Mouse (Mus musculus): ENCODE results near the gene Sprr2k. TPM values are rescaled to one million over a fixed set of nuclear protein-coding genes. Genes with fewer than 3 reads are reported as not detected.

Gene Sprr2k
- total RNA-seq (2014; rRNA removed; ENCODE audit: low replicate concordance): not detected in 2 replicates
- not detected in 2 replicates for polyA plus RNA-seq (2015; fragmentation: Nextera tagmentation; extraction: Ambion mirVana)

GRCm38 (mm10) chr3:92432282-92432681 is at the start of gene Sprr2k:
Gene Sprr2k, plus strand, starts transcription at chr3:92432582.
- TF ChIP-seq EP300 (IDR thresholded peaks at IDR 0.05; ENCODE audit: low read depth) (no peak), CTCF (IDR thresholded peaks at IDR 0.05; ENCODE audit: low read depth) (no peak)
- Histone ChIP-seq H3K9ac (replicated peaks; ENCODE audit: low read depth, low read length) (no peak within 1 kb of the TSS), H3K9me3 (replicated peaks; ENCODE audit: control insufficient read depth, low read length) (no peaks in the 10 kb centered on the region), H3K4me1 (ENCODE audit: control insufficient read depth, insufficient read depth) (no peaks in the 10 kb centered on the region), H3K36me3 (replicated peaks; ENCODE audit: control insufficient read depth, insufficient read depth, low read length) (no peaks in the 10 kb centered on the region), H3K27ac (ENCODE audit: low read depth) (no peak within 1 kb of the TSS), H3K4me3 (ENCODE audit: low read depth, low read length) (no peak within 1 kb of the TSS), H3K4me2 (ENCODE audit: low read depth, low read length) (no peak within 1 kb of the TSS), H3K27me3 (ENCODE audit: control insufficient read depth, insufficient read depth, low read length) (no peaks in the 10 kb centered on the region)
- WGBS: 77% methylated on average over 2 of the region's 2 CpGs
- ATAC-seq (ENCODE audit: insufficient read depth, low read depth): no peak
- no peak for DNase-seq (ENCODE audit: low spot score)

GRCm38 (mm10) chr3:92385385-92385784 is 47.0 kb upstream of the Sprr2k start, which contains the start of gene Sprr2h:
Gene Sprr2h, plus strand, starts transcription at chr3:92385685.
- no peak for ATAC-seq (ENCODE audit: insufficient read depth, low read depth)
- Histone ChIP-seq H3K9me3 (replicated peaks; ENCODE audit: control insufficient read depth, low read length) (no peaks in the 10 kb centered on the region), H3K4me1 (ENCODE audit: control insufficient read depth, insufficient read depth) (no peaks in the 10 kb centered on the region), H3K9ac (replicated peaks; ENCODE audit: low read depth, low read length) (no peak within 1 kb of the TSS), H3K27ac (ENCODE audit: low read depth) (no peak within 1 kb of the TSS), H3K27me3 (ENCODE audit: control insufficient read depth, insufficient read depth, low read length) (no peaks in the 10 kb centered on the region), H3K36me3 (replicated peaks; ENCODE audit: control insufficient read depth, insufficient read depth, low read length) (no peaks in the 10 kb centered on the region), H3K4me2 (ENCODE audit: low read depth, low read length) (no peak within 1 kb of the TSS), H3K4me3 (ENCODE audit: low read depth, low read length) (no peak within 1 kb of the TSS)
- 63% methylated on average over 1 of the region's 1 CpGs for WGBS
- no peak for DNase-seq (ENCODE audit: low spot score)
- no peak for TF ChIP-seq EP300 (IDR thresholded peaks at IDR 0.05; ENCODE audit: low read depth)
- no peak for TF ChIP-seq CTCF (IDR thresholded peaks at IDR 0.05; ENCODE audit: low read depth)

- no peaks in the 10 kb centered on the region for H3K4me1 ChIP-seq (ENCODE audit: control insufficient read depth, insufficient read depth)
- 27% methylated on average over 1 of the region's 1 CpGs for WGBS
- H3K27ac ChIP-seq (ENCODE audit: low read depth): no peak overlapping the region
- no peak overlapping the region for H3K4me3 ChIP-seq (ENCODE audit: low read depth, low read length)
- H3K9ac ChIP-seq (replicated peaks; ENCODE audit: low read depth, low read length): no peak overlapping the region
- ATAC-seq (ENCODE audit: insufficient read depth, low read depth) (no peak), DNase-seq (ENCODE audit: low spot score) (no peak)
- no peaks in the 10 kb centered on the region for H3K27me3 ChIP-seq (ENCODE audit: control insufficient read depth, insufficient read depth, low read length)
- H3K36me3 ChIP-seq (replicated peaks; ENCODE audit: control insufficient read depth, insufficient read depth, low read length): no peaks in the 10 kb centered on the region
- peak; percentile 23; the same call in 1 of the 2 replicates for TF ChIP-seq CTCF (IDR thresholded peaks at IDR 0.05; ENCODE audit: low read depth)
- TF ChIP-seq EP300 (IDR thresholded peaks at IDR 0.05; ENCODE audit: low read depth): no peak
- no peaks in the 10 kb centered on the region for H3K9me3 ChIP-seq (replicated peaks; ENCODE audit: control insufficient read depth, low read length)
- H3K4me2 ChIP-seq (ENCODE audit: low read depth, low read length): no peak overlapping the region
Observed at GRCm38 (mm10) chr3:92394301-92394700, 38.1 kb upstream of the Sprr2k start.

- H3K4me1 ChIP-seq (ENCODE audit: control insufficient read depth, insufficient read depth): no peaks in the 10 kb centered on the region
- H3K4me3 ChIP-seq (ENCODE audit: low read depth, low read length): no peak within 1 kb of the TSS
- no peaks in the 10 kb centered on the region for H3K9me3 ChIP-seq (replicated peaks; ENCODE audit: control insufficient read depth, low read length)
- H3K4me2 ChIP-seq (ENCODE audit: low read depth, low read length): no peak within 1 kb of the TSS
- no peaks in the 10 kb centered on the region for H3K36me3 ChIP-seq (replicated peaks; ENCODE audit: control insufficient read depth, insufficient read depth, low read length)
- no peak for DNase-seq (ENCODE audit: low spot score)
- WGBS: 71% methylated on average over 2 of the region's 2 CpGs
- no peak within 1 kb of the TSS for H3K9ac ChIP-seq (replicated peaks; ENCODE audit: low read depth, low read length)
- no peak within 1 kb of the TSS for H3K27ac ChIP-seq (ENCODE audit: low read depth)
- no peak for ATAC-seq (ENCODE audit: insufficient read depth, low read depth)
- TF ChIP-seq EP300 (IDR thresholded peaks at IDR 0.05; ENCODE audit: low read depth) (no peak), CTCF (IDR thresholded peaks at IDR 0.05; ENCODE audit: low read depth) (no peak)
- no peaks in the 10 kb centered on the region for H3K27me3 ChIP-seq (ENCODE audit: control insufficient read depth, insufficient read depth, low read length)
Observed at GRCm38 (mm10) chr3:92407691-92408090, 24.7 kb upstream of the Sprr2k start, which contains the start of gene Sprr2i. Gene Sprr2i, plus strand, starts transcription at chr3:92407991.

GRCm38 (mm10) chr3:92417782-92418181 is 14.6 kb upstream of the Sprr2k start, which contains the start of gene Sprr2j-ps:
Gene Sprr2j-ps, plus strand, starts transcription at chr3:92418082.
- Histone ChIP-seq H3K27me3 (ENCODE audit: control insufficient read depth, insufficient read depth, low read length) (no peaks in the 10 kb centered on the region), H3K27ac (ENCODE audit: low read depth) (no peak within 1 kb of the TSS), H3K4me2 (ENCODE audit: low read depth, low read length) (no peak within 1 kb of the TSS), H3K4me3 (ENCODE audit: low read depth, low read length) (no peak within 1 kb of the TSS), H3K9me3 (replicated peaks; ENCODE audit: control insufficient read depth, low read length) (no peaks in the 10 kb centered on the region), H3K4me1 (ENCODE audit: control insufficient read depth, insufficient read depth) (no peaks in the 10 kb centered on the region), H3K36me3 (replicated peaks; ENCODE audit: control insufficient read depth, insufficient read depth, low read length) (no peaks in the 10 kb centered on the region), H3K9ac (replicated peaks; ENCODE audit: low read depth, low read length) (no peak within 1 kb of the TSS)
- TF ChIP-seq EP300 (IDR thresholded peaks at IDR 0.05; ENCODE audit: low read depth) (no peak), CTCF (IDR thresholded peaks at IDR 0.05; ENCODE audit: low read depth) (no peak)
- ATAC-seq (ENCODE audit: insufficient read depth, low read depth) (no peak), DNase-seq (ENCODE audit: low spot score) (no peak)
- 80% methylated on average over 2 of the region's 2 CpGs for WGBS

GRCm38 (mm10) chr3:92429323-92429722 is 3.1 kb upstream of the Sprr2k start, which contains the start of gene Gm9774:
Gene Gm9774, minus strand, starts transcription at chr3:92429423.
- H3K27me3 ChIP-seq (ENCODE audit: control insufficient read depth, insufficient read depth, low read length): no peaks in the 10 kb centered on the region
- TF ChIP-seq EP300 (IDR thresholded peaks at IDR 0.05; ENCODE audit: low read depth) (no peak), CTCF (IDR thresholded peaks at IDR 0.05; ENCODE audit: low read depth) (no peak)
- no peaks in the 10 kb centered on the region for H3K36me3 ChIP-seq (replicated peaks; ENCODE audit: control insufficient read depth, insufficient read depth, low read length)
- no peak within 1 kb of the TSS for H3K4me3 ChIP-seq (ENCODE audit: low read depth, low read length)
- no peak within 1 kb of the TSS for H3K9ac ChIP-seq (replicated peaks; ENCODE audit: low read depth, low read length)
- no peak within 1 kb of the TSS for H3K4me2 ChIP-seq (ENCODE audit: low read depth, low read length)
- no peaks in the 10 kb centered on the region for H3K4me1 ChIP-seq (ENCODE audit: control insufficient read depth, insufficient read depth)
- 81% methylated on average over 6 of the region's 6 CpGs for WGBS
- no peak within 1 kb of the TSS for H3K27ac ChIP-seq (ENCODE audit: low read depth)
- no peaks in the 10 kb centered on the region for H3K9me3 ChIP-seq (replicated peaks; ENCODE audit: control insufficient read depth, low read length)
- DNase-seq (ENCODE audit: low spot score) (no peak), ATAC-seq (ENCODE audit: insufficient read depth, low read depth) (no peak)

Measured in heart, postnatal 0 days (tissue).